Mouse (Mus musculus) myocyte (in vitro differentiated cells): Measurements from ENCODE around the gene Stox2. TPM values are rescaled to one million over a fixed set of nuclear protein-coding genes. Genes with fewer than 3 reads are reported as not detected.

ENCODE experiments used
- H3K27me3 ChIP-seq: one replicate; pipeline ENCODE4 v1.6.1; 2011; ENCODE audit not compliant: control insufficient read depth, insufficient read depth, insufficient read length
- H3K36me3 ChIP-seq: one replicate; pipeline ENCODE4 v1.6.1; 2011; ENCODE audit not compliant: control insufficient read depth, insufficient read depth
- H3K4me2 ChIP-seq: one replicate; pipeline ENCODE4 v1.6.1; 2011; ENCODE audit warnings: low read depth, control low read depth
- H3K4me3 ChIP-seq: one replicate; pipeline ENCODE4 v1.5.1; 2011; ENCODE audit warnings: mild to moderate bottlenecking, control low read depth, moderate library complexity
- H3K79me2 ChIP-seq: one replicate; pipeline ENCODE4 v1.6.1; 2011; ENCODE audit not compliant: control insufficient read depth, insufficient read depth
- H3ac ChIP-seq: one replicate; pipeline ENCODE4 v1.6.1; 2011; ENCODE audit not compliant: control insufficient read depth, insufficient read length
- CEBPB ChIP-seq: IDR thresholded peaks from 2 replicates; pipeline ENCODE4 v1.6.1; 2011; ENCODE audit warnings: mild to moderate bottlenecking, moderate library complexity; ENCODE audit not compliant: poor library complexity, insufficient read depth, severe bottlenecking
- E2F4 ChIP-seq: IDR thresholded peaks from one replicate; pipeline ENCODE4 v1.6.1; 2011; ENCODE audit warnings: mild to moderate bottlenecking, control low read depth, moderate library complexity; ENCODE audit not compliant: insufficient read depth
- MAX ChIP-seq: IDR thresholded peaks from one replicate; pipeline ENCODE4 v1.6.1; 2011; ENCODE audit warnings: low read depth, mild to moderate bottlenecking, control low read depth
- MYOD1 ChIP-seq, 3 experiments: IDR thresholded peaks; one replicate each; pipeline ENCODE4 v1.6.1; 2011; ENCODE audit warnings: control low read depth in 2 of 3, low read depth in 2 of 3, mild to moderate bottlenecking in 2 of 3, moderate library complexity in 1 of 3; ENCODE audit not compliant: insufficient read length in 2 of 3, control insufficient read depth in 1 of 3
- MYOG ChIP-seq, 3 experiments: IDR thresholded peaks; one replicate each; pipeline ENCODE4 v1.6.1; 2011; ENCODE audit warnings: control low read depth in 2 of 3, low read depth in 2 of 3, mild to moderate bottlenecking in 2 of 3; ENCODE audit not compliant: insufficient read length in 2 of 3, control insufficient read depth in 1 of 3, insufficient read depth in 1 of 3
- POLR2A ChIP-seq: IDR thresholded peaks from one replicate; pipeline ENCODE4 v1.6.1; 2011; ENCODE audit warnings: low read depth, mild to moderate bottlenecking, control low read depth, moderate library complexity; ENCODE audit not compliant: insufficient read length
- POLR2AphosphoS2 ChIP-seq: IDR thresholded peaks from one replicate; pipeline ENCODE4 v1.6.1; 2011; ENCODE audit warnings: low read depth, control low read depth; ENCODE audit not compliant: insufficient read length
- REST ChIP-seq: IDR thresholded peaks from one replicate; pipeline ENCODE4 v1.6.1; 2011; ENCODE audit warnings: mild to moderate bottlenecking, control low read depth, moderate library complexity; ENCODE audit not compliant: insufficient read depth, insufficient read length
- SRF ChIP-seq: IDR thresholded peaks from one replicate; pipeline ENCODE4 v1.6.1; 2011; ENCODE audit warnings: low read depth; ENCODE audit not compliant: control insufficient read depth, insufficient read length
- TCF12 ChIP-seq: IDR thresholded peaks from one replicate; pipeline ENCODE4 v1.6.1; 2011; ENCODE audit warnings: mild to moderate bottlenecking, control low read depth; ENCODE audit not compliant: poor library complexity, insufficient read depth, severe bottlenecking
- TCF3 ChIP-seq: IDR thresholded peaks from one replicate; pipeline ENCODE4 v1.6.1; 2011; ENCODE audit warnings: low read depth, control low read depth; ENCODE audit not compliant: insufficient read length
- USF1 ChIP-seq: IDR thresholded peaks from one replicate; pipeline ENCODE4 v1.6.1; 2011; ENCODE audit warnings: low read depth, mild to moderate bottlenecking, control low read depth, moderate library complexity
- polyA plus RNA-seq: library from polyadenylated mRNA; unstranded; fragments of >200 nt; fragmentation: generic; extraction: Trizol; gene quantifications from one replicate; pipeline ENCODE4 v1.2.1, GENCODE M21; 2012; ENCODE audit warnings: missing spikeins

Stox2 gene
- polyA plus RNA-seq, 1 experiment: not detected

- H3ac ChIP-seq: no peak overlapping the region
Observed at GRCm38 (mm10) chr8:47182771-47183558, 263.2 kb downstream of the Stox2 start.

GRCm38 (mm10) chr8:47182292-47182691 lies 263.9 kb downstream of the Stox2 start:
- H3K79me2 ChIP-seq: no peaks in the 10 kb centered on the region
- no peak for TF ChIP-seq E2F4
- no peak for TF ChIP-seq MAX
- TF ChIP-seq SRF: no peak
- TF ChIP-seq TCF12: no peak
- no peak for TF ChIP-seq MYOG (IDR thresholded peaks at IDR 0.05; ENCODE audit: control insufficient read depth in 1 of 3, insufficient read depth in 1 of 3, insufficient read length in 2 of 3, low read depth in 2 of 3)
- no peak for TF ChIP-seq TCF3
- no peak for TF ChIP-seq POLR2AphosphoS2
- no peak for TF ChIP-seq REST
- no peak for TF ChIP-seq CEBPB

More at GRCm38 (mm10) chr8:47182771-47183558, 263.2 kb downstream of the Stox2 start:
- Histone ChIP-seq H3K4me3 (no peak overlapping the region), H3K4me2 (no peak overlapping the region), H3K27me3 (no peaks in the 10 kb centered on the region), H3K36me3 (no peaks in the 10 kb centered on the region), H3K79me2 (no peaks in the 10 kb centered on the region)
- TF ChIP-seq MAX (no peak), CEBPB (no peak), SRF (no peak), TCF12 (no peak), MYOG (IDR thresholded peaks at IDR 0.05; ENCODE audit: control insufficient read depth in 1 of 3, insufficient read depth in 1 of 3, insufficient read length in 2 of 3, low read depth in 2 of 3) (no peak), USF1 (no peak), POLR2AphosphoS2 (no peak), REST (no peak), POLR2A (no peak)

GRCm38 (mm10) chr8:47181032-47181698 lies 265.0 kb downstream of the Stox2 start:
- TF ChIP-seq MYOD1 (IDR thresholded peaks at IDR 0.05; ENCODE audit: control insufficient read depth in 1 of 3, insufficient read length in 2 of 3, low read depth in 2 of 3) (no peak), TCF12 (no peak), CEBPB (no peak), MYOG (IDR thresholded peaks at IDR 0.05; ENCODE audit: control insufficient read depth in 1 of 3, insufficient read depth in 1 of 3, insufficient read length in 2 of 3, low read depth in 2 of 3) (no peak), SRF (no peak), E2F4 (no peak), MAX (no peak), POLR2AphosphoS2 (no peak), REST (no peak), POLR2A (no peak)
- Histone ChIP-seq H3K4me2 (no peak overlapping the region), H3K79me2 (no peaks in the 10 kb centered on the region)

More at GRCm38 (mm10) chr8:47182292-47182691, 263.9 kb downstream of the Stox2 start:
- no peaks in the 10 kb centered on the region for H3K27me3 ChIP-seq
- no peak overlapping the region for H3K4me3 ChIP-seq
- H3K36me3 ChIP-seq: no peaks in the 10 kb centered on the region
- no peak overlapping the region for H3K4me2 ChIP-seq
- H3ac ChIP-seq: no peak overlapping the region

GRCm38 (mm10) chr8:47180181-47180580 lies 266.0 kb downstream of the Stox2 start:
- Histone ChIP-seq H3ac (no peak overlapping the region), H3K79me2 (no peaks in the 10 kb centered on the region), H3K27me3 (no peaks in the 10 kb centered on the region), H3K4me2 (no peak overlapping the region), H3K36me3 (no peaks in the 10 kb centered on the region), H3K4me3 (no peak overlapping the region)
- TF ChIP-seq MAX: no peak
- no peak for TF ChIP-seq POLR2AphosphoS2
- TF ChIP-seq SRF: no peak
- no peak for TF ChIP-seq USF1
- TF ChIP-seq TCF3: no peak
- TF ChIP-seq E2F4: no peak
- no peak for TF ChIP-seq MYOD1 (IDR thresholded peaks at IDR 0.05; ENCODE audit: control insufficient read depth in 1 of 3, insufficient read length in 2 of 3, low read depth in 2 of 3)
- no peak for TF ChIP-seq POLR2A
- TF ChIP-seq REST: no peak
- TF ChIP-seq TCF12: no peak

More at GRCm38 (mm10) chr8:47181032-47181698, 265.0 kb downstream of the Stox2 start:
- Histone ChIP-seq H3K27me3 (no peaks in the 10 kb centered on the region), H3ac (no peak overlapping the region), H3K4me3 (no peak overlapping the region), H3K36me3 (no peaks in the 10 kb centered on the region)
